Mouse (Mus musculus): ENCODE measurements around the gene Rnf149. TPM values are rescaled to one million over a fixed set of nuclear protein-coding genes. Genes with fewer than 3 reads are reported as not detected.
A peak's percentile ranks its signal among the peaks of the same experiment; 100 is the strongest.

Gene Rnf149
- total RNA-seq, 4 experiments from 2014 or later = 6.6 to 9.6 (median 8.3) TPM

DNA sequence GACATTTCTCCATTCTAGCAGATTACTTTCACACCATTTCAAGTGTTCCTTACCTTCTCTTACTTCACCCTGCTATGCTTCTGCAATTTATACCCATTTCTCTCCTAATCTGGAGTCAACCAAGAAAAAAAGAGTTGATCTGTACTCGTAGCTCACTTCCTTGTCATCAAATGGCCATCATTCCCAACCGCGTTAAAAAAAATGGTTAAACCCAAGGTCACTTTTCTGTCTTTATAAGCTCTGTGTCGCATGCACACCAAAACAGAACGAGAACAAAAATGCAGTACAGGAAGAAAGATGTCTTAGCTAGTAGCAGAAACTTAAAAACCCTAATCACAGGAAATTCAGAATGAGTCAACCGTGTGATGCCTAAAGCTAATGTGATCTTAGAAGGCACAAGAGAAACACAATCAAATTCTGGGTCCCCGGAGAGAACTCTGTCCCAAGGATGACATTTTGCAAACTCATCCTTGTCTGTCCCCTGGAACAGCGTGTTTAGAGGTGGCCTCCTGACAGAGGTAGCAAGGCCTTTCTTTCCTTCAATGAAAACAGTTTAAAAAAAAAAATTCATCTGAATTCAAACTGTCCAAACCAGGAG, 1.3 kb downstream of the Rnf149 start:
- no peak for DNase-seq (ENCODE audit: low spot score in 2 of 2)

- no peak for DNase-seq (ENCODE audit: low spot score in 2 of 2)
Measured at GRCm38 (mm10) chr1:39573890-39574289, 3.3 kb downstream of the Rnf149 start.

- DNase-seq (ENCODE audit: low spot score in 2 of 2) = no peak
Measured at GRCm38 (mm10) chr1:39571653-39572052, 5.6 kb downstream of the Rnf149 start.

DNA sequence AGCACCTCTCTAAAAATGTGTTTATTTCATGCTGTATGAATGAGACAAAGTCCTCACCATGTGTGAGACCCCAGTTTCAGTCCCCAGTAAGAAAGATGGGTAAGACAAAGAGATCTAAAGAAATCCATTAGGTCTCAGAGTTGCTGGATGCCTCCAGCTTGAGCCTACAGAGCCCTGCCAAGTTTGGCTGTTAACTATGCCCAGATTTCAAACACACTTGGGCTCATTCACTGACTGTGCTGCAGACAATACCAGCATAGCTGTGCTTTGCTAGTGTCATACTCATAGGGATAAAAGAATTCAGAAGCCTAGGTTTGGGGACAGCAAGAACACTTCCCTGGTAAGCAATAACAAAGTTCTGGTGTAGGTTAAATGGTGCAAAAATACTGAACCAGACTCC, 9.1 kb downstream of the Rnf149 start:
- DNase-seq (ENCODE audit: low spot score in 2 of 2) = no peak

DNA sequence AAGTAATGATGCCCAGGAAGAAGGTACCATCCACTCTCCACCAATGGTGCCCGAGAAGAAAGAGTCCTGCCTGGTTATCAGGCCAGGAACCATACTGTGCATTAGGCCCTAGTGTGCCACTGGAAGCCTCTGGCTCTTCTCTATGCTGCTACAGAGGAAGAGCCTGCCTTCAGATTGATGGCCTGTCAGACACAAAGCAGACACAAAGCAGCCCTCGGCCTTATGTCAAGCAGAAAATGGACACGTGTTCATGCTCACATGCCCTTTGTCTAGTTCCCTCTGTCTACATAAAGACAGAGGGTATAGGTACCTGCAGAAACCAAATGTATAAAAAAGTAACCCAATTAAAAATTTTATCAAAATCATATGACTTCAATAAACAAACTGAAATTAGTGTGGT, 12.6 kb downstream of the Rnf149 start:
- DNase-seq (ENCODE audit: low spot score in 2 of 2) = no peak

DNA sequence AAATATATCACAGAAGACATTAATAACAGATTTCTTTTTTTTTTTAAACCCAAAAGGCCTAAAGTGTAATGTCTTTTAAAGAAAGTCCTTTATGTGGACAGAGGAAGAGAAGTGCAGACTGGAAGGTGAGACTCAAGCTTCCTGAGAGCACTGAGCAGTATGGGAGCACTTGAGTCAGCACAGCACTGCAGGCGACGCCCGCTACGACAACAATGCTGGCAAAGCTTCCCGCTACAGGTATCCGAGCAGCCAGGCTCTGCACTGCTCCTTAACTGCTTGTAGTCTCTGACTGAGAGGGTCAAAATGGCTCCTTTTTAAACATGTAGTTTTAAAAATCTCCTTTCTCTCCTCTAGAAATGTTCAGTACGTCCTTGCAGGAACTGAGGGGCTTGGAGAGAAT, 14.0 kb downstream of the Rnf149 start:
- no peak for DNase-seq (ENCODE audit: low spot score in 2 of 2)

DNA sequence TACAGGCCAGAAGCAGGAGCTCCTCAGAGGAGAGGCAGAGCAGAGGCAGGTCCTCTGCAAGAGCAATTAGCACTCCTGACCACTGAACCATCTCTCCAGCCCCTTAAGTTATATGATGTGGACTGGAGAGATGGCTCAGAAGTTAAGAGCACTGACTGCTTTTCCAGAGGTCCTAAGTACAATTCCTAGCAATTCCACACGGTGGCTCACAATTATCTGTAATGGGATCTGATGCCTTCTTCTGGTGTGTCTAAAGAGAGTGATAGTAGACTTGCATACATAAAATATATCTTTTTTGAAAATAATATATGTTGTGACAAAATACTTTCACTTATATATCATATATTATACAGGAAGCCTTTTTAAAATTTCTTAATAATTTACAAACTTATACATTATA, 15.3 kb downstream of the Rnf149 start:
- no peak for DNase-seq (ENCODE audit: low spot score in 2 of 2)

GRCm38 (mm10) chr1:39559009-39559408, 18.2 kb downstream of the Rnf149 start:
- no peak for DNase-seq (ENCODE audit: low spot score in 2 of 2)

DNA sequence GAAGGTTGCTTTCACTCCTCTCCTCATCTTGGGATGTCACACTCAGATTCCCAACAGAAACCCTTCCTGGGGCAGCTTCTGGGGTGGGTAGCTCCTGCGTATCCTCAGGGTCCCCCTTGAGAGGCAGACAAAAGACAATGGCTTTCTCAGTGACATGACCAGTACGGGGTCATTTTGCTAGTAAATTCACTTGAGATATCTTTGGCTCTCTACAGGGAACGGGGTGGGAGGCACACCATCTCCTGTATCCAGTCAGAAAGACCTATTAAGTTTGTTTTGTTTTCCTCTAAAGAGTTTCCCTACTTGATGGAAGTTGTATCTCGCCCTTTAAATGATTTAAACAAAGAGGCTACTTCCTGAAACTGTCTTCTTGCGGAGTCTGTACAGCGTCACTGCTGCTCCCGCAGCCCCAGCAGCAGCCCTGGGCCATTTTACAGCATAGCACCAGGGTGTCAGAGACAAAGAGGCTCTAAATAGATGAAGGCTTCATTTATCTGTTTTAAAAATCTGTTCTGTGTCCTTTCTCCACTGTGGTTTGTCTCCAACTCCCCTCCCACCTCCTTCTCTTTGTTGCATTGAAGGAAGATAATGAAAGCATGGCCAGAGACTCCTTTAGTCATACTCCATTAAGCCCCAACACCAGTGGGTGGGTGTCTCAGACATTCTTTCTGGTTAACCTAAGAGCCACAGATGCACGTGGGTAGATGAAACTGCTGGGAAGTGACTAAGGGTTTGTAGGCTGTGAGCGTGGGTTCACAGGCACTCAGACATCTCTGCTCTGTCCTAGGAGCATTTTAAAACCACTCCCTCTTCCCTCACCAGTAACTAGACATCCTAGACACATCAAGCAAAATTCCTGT, 21.4 kb downstream of the Rnf149 start:
- DNase-seq (ENCODE audit: low spot score in 2 of 2) = no peak

DNA sequence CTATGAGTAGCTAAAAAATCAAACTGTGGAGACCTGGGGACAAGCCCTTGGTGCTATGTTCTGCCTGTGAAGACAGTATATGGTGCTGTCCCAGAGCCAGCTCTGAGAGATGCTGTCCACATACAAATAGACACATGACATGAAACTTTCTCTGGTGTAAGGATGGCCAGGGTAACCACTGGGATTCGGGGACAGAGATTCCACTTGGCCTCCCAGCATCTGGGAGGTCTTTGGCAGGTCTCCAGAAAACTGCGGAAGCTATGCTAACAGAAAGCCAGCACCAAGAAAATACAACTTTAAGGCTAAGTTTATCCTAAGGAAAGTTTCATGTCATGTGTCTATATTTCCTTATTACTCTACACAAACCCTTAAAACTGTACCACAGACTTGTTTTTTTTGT, 27.4 kb downstream of the Rnf149 start:
- no peak for DNase-seq (ENCODE audit: low spot score in 2 of 2)

GRCm38 (mm10) chr1:39547238-39547637, 30.0 kb downstream of the Rnf149 start:
- DNase-seq (ENCODE audit: low spot score in 2 of 2) = no peak

- no peak for DNase-seq (ENCODE audit: low spot score in 2 of 2)
Measured at GRCm38 (mm10) chr1:39546160-39546866, 30.9 kb downstream of the Rnf149 start.

DNA sequence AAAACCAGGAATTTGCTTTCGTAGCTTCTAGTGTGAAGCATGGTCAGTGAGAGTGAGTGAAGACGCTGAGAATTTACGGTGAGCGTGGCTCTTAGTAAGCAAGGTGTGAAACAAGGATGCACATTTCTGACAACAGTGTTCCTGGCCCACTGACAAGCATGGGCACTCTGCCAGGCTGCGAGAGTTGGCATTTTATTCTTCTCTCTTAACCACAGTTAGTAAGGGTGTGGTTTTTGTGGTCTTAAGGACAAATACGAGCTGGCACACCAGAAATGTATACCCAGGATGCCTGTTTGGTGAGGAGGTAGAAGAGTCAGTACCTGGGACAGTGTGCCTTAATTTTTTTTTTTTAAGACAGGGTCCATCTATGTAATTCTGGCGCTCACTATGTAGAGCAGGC, 31.6 kb downstream of the Rnf149 start:
- DNase-seq (ENCODE audit: low spot score in 2 of 2) = no peak

DNA sequence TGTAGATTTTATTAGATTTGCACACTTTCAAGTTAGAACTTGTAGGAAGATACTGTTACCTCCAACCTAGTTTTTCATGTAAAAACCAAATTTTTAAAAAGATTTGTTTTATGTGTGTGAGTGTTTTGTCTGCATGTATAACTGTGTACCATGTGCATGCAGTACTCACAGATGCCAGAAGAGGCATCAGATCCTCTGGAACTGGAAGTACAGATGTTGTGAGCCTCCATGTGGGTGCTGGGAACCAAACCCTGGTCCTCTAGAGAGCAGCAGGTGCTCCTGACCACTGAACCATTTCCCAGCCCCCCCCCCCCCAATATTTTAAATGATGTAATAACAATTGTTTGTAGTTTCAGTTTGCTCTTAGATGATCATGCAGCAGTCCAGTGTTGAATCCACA, 36.6 kb downstream of the Rnf149 start:
- DNase-seq (ENCODE audit: low spot score in 2 of 2) = no peak

DNA sequence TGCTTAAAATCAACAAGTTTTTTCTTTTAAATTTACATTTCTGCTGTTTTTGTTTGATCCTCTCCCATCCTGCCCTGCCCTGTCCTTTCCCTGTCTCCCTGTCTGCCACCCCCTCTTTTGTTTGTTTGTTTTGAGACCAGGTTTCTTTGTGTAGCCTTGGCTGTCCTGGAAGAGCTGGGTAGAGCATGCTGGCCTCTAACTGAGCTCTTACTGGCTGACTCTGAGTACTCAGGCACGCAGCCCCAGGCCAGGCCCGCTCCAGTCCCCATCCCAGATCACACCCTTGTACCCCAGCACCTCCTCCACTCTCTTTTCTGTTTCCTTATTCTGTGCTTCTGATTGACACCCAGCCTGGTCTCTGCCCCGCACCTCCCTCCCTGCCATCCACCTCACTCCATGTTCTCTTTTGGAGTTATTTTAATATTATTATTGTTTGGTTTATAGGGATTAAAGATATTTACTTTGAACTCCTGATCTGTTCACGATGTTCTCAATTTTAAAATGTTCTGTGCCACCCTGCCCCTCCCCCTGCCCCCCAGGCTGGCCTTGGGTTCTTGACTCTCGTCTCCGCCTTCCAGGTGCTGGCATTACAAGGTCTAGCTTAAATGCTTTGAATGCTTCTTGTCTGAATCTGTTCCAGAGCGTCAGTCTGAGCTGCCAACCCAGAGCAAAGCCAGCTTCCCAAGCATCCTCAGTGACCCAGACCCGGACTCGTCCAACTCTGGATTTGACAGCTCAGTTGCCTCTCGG, 39.4 kb downstream of the Rnf149 start:
- DNase-seq (ENCODE audit: low spot score in 2 of 2) = no peak

DNA sequence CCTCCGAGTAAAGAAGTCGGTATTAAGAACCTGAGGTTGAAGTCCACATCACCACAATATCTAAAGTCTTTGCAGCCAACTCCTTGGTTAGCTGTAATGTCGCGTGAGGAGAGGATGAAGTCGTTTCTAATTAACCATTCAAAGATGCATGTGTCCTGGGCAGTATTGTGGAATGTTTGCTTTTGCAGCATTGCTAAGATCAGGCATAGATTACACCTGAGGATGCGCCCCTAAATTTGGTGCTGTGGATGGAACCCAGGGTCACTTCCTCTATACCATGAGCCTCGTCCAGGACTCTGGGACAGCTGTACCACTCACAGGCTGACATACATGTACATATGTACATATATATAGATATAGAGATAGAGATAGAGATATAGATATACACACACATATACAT, 40.5 kb downstream of the Rnf149 start:
- no peak for DNase-seq (ENCODE audit: low spot score in 2 of 2)

DNA sequence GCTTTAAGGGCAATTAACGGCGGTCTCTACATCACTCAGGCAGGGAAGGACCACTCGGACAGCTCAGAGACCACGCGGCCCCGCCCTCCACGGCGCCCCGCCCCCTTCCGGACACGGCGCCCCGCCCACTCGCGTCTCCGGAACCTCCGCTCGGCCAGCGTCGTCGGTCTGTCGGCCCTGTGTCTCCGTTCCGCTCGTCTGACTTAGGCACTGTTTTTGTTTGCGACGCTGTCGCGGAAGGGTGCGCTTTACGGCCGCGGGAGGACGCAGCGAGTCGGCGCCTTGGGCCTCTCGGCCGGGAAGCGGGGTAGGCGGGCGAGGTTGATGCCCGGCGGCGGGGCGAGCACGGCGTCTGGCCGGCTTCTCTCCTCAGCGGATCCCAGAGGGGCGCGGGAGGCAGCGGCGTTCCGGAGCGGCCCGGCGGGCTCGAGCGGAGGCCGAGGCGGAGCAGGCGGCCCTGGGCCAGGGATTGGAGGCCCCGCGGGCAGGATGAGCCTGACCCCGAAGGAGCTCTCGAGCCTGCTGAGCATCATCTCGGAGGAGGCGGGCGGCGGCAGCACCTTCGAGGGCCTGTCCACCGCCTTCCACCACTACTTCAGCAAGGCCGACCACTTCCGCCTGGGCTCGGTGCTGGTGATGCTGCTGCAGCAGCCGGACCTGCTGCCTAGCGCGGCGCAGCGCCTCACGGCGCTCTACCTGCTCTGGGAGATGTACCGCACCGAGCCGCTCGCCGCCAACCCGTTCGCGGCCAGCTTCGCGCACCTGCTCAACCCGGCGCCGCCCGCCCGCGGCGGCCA, 41.5 kb downstream of the Rnf149 start:
- DNase-seq (ENCODE audit: low spot score in 2 of 2) = peak; percentile 96 to 97

DNA sequence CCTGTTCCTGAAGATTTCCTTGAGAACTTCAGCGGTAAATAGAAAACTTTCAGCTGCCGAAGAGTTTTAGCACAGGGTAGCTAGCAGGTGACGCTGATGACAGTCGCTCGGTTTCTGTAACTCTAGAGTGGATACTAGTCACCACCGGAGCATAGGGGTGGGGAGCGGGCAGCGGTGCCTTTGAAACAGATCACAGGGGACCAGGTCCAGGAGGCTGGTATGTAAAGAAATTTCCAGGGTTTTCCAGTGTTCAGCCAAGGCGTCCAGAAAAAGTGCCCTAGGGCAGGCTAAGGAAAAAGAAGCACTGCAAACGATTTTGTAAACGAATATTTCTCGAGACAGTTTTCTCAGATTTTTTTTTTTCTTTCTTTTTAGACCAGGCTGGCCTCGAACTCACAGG, 42.4 kb downstream of the Rnf149 start, which contains the start of gene Cnot11:
Cnot11 (plus strand) TSS at position 162 of the 400 bp plus-strand sequence.
- DNase-seq (ENCODE audit: low spot score in 2 of 2) = no peak

DNA sequence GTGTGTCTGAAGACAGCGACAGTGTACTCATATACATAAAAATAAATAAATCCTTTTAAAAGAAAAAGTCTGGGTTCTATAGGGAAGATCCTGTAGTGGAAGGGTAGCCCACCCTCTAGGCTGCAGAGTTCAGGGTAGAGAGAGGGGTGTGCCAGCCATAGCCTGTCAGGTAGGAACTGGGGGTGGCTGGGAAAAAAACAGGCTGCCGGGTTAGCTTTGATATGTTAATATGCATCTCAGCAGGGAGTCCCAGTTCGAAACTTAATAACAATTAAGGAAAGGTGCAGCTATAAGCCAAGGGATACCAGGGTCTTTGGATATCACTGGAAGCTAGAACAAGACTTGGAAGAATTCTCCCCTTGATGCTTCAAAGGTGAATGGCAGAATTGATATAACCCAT, 43.3 kb downstream of the Rnf149 start:
- DNase-seq (ENCODE audit: low spot score in 2 of 2) = no peak

DNA sequence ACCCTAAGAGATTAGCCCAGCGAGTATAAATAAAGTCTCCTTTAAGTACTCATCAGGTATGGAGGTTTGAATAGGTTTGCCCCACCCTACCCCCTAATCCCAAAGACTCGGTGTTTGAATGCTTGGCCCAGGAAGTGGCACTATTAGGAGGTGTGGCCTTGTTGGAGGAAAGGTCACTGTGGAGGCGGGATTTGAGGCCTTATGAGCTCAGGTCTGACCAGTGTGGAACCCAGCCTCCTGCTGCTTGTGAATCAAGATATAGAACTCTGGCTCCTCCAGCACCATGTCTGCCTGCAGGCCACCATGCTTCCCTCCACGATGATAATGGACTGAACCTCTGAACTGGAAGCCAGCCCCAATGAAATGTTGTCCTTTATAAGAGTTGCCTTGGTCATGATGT, 46.2 kb downstream of the Rnf149 start:
- DNase-seq (ENCODE audit: low spot score in 2 of 2) = no peak

Measured in gastrocnemius, adult 8-10 months (tissue).